Mouse (Mus musculus): Measurements from ENCODE around the gene Dnajc28.

DNA sequence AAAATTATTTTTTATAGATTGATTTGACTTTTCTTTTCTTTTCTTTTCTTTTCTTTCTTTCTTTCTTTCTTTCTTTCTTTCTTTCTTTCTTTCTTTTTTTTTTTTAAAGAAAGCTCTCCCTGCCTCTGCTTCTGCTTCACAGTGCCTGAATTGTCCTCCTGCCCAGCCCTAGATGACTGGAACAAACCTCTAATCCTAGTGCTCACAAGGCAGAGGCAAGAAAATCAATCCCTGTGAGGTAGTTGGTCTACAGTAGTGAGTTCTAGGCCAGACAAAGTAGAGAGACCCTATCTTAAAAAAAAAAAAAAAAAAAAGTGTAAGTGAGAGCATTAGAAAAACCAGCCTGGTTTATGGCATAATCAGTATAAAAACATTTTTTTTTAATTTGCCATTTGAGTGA, 31.0 kb upstream of the Dnajc28 start:
- TF ChIP-seq CTCF (IDR thresholded peaks at IDR 0.05; ENCODE audit: extremely low read depth, insufficient read depth, insufficient read length, insufficient replicate concordance) (no peak), POLR2A (IDR thresholded peaks at IDR 0.05; ENCODE audit: low read depth, low read length) (no peak)

Data from spleen, adult 2 months (tissue).